Mouse (Mus musculus): ENCODE data around the gene Fam120a. TPM values are rescaled to one million over a fixed set of nuclear protein-coding genes. Genes with fewer than 3 reads are reported as not detected.
A peak's percentile ranks its signal among the peaks of the same experiment; 100 is the strongest.

Fam120a gene
- polyA plus RNA-seq, 1 experiment from 2014 or later, result 172 TPM

- DNase-seq (ENCODE audit: low read depth, low spot score) (no peak), ATAC-seq (no peak)
- no peaks in the 10 kb centered on the region for H3K27me3 ChIP-seq
- in situ Hi-C loops (cut with MboI; ENCODE audit: low pct_unique_long_range_greater_than_20kb), result no loop called here
- CTCF ChIA-PET, result interaction anchor here (1.1 kb wide), 1 partner anchor 22 kb away, joined by 3 read pairs; no protein-coding TSS in a partner anchor
- no peak for TF ChIP-seq CTCF (IDR thresholded peaks at IDR 0.05)
- POLR2A ChIA-PET, result interaction anchor here (0.5 to 0.7 kb wide), 4 partner anchors 33 to 280 kb away, joined by 3 to 5 read pairs (median 4); no protein-coding TSS in a partner anchor
Measured at GRCm38 (mm10) chr13:48917113-48917599, 50.7 kb downstream of the Fam120a start.

GRCm38 (mm10) chr13:48913680-48914079 lies 54.1 kb downstream of the Fam120a start:
- no peaks in the 10 kb centered on the region for H3K27me3 ChIP-seq
- ATAC-seq, result peak; percentile 97
- in situ Hi-C loops (cut with MboI; ENCODE audit: low pct_unique_long_range_greater_than_20kb), result no loop called here
- no peak for TF ChIP-seq CTCF (IDR thresholded peaks at IDR 0.05)
- POLR2A ChIA-PET, result interaction anchor here (1.0 kb wide), 1 partner anchor 39 kb away, joined by 3 read pairs; no protein-coding TSS in a partner anchor
- peak; percentile 97 for DNase-seq (ENCODE audit: low read depth, low spot score)
- CTCF ChIA-PET, result interaction anchor here (1.0 kb wide), 1 partner anchor 52 kb away, joined by 3 read pairs; no protein-coding TSS in a partner anchor

- DNase-seq (ENCODE audit: low read depth, low spot score) (no peak), ATAC-seq (peak; percentile 32)
- CTCF ChIA-PET, result interaction anchor here (1.0 kb wide), 1 partner anchor 53 kb away, joined by 3 read pairs; no protein-coding TSS in a partner anchor
- POLR2A ChIA-PET, result interaction anchor here (0.8 to 1.3 kb wide), 3 partner anchors 10 to 40 kb away, joined by 3 read pairs; no protein-coding TSS in a partner anchor
- TF ChIP-seq CTCF (IDR thresholded peaks at IDR 0.05), result no peak
- no peaks in the 10 kb centered on the region for H3K27me3 ChIP-seq
- in situ Hi-C loops (cut with MboI; ENCODE audit: low pct_unique_long_range_greater_than_20kb), result no loop called here
Measured at GRCm38 (mm10) chr13:48913141-48913540, 54.7 kb downstream of the Fam120a start.

- ATAC-seq (no peak), DNase-seq (ENCODE audit: low read depth, low spot score) (no peak)
- H3K27me3 ChIP-seq, result no peaks in the 10 kb centered on the region
- ChIA-PET POLR2A (interaction anchor here (0.5 kb wide), 1 partner anchor 67 kb away, joined by 5 read pairs; no protein-coding TSS in a partner anchor), CTCF (interaction anchor here (1.4 kb wide), 1 partner anchor 8 kb away, joined by 4 read pairs; no protein-coding TSS in a partner anchor)
- no peak for TF ChIP-seq CTCF (IDR thresholded peaks at IDR 0.05)
- in situ Hi-C loops (cut with MboI; ENCODE audit: low pct_unique_long_range_greater_than_20kb), result no loop called here
Measured at GRCm38 (mm10) chr13:48911426-48911825, 56.4 kb downstream of the Fam120a start.

GRCm38 (mm10) chr13:48905458-48905857 lies 62.4 kb downstream of the Fam120a start:
- POLR2A ChIA-PET, result no interaction called here
- no peaks in the 10 kb centered on the region for H3K27me3 ChIP-seq
- TF ChIP-seq CTCF (IDR thresholded peaks at IDR 0.05), result no peak
- no peak for DNase-seq (ENCODE audit: low read depth, low spot score)
- in situ Hi-C loops (cut with MboI; ENCODE audit: low pct_unique_long_range_greater_than_20kb), result no loop called here
- no peak for ATAC-seq
- CTCF ChIA-PET, result interaction anchor here (0.8 kb wide), 1 partner anchor 91 kb away, joined by 3 read pairs; no protein-coding TSS in a partner anchor

- ATAC-seq (no peak), DNase-seq (ENCODE audit: low read depth, low spot score) (no peak)
- H3K27me3 ChIP-seq, result no peaks in the 10 kb centered on the region
- POLR2A ChIA-PET, result no interaction called here
- CTCF ChIA-PET, result interaction anchor here (0.6 kb wide), 1 partner anchor 8 kb away, joined by 3 read pairs; no protein-coding TSS in a partner anchor
- in situ Hi-C loops (cut with MboI; ENCODE audit: low pct_unique_long_range_greater_than_20kb), result no loop called here
- TF ChIP-seq CTCF (IDR thresholded peaks at IDR 0.05), result no peak
Measured at GRCm38 (mm10) chr13:48895376-48895775, 72.4 kb downstream of the Fam120a start.

GRCm38 (mm10) chr13:48890260-48890960 lies 77.4 kb downstream of the Fam120a start:
- no peak for TF ChIP-seq CTCF (IDR thresholded peaks at IDR 0.05)
- in situ Hi-C loops (cut with MboI; ENCODE audit: low pct_unique_long_range_greater_than_20kb), result no loop called here
- ChIA-PET CTCF (interaction anchor here (1.2 kb wide), 1 partner anchor 109 kb away, joined by 3 read pairs; no protein-coding TSS in a partner anchor), POLR2A (no interaction called here)
- DNase-seq (ENCODE audit: low read depth, low spot score), result no peak
- ATAC-seq, result peak; percentile 57
- H3K27me3 ChIP-seq, result no peaks in the 10 kb centered on the region

- H3K27me3 ChIP-seq, result no peaks in the 10 kb centered on the region
- TF ChIP-seq CTCF (IDR thresholded peaks at IDR 0.05), result no peak
- in situ Hi-C loops (cut with MboI; ENCODE audit: low pct_unique_long_range_greater_than_20kb), result no loop called here
- ChIA-PET POLR2A (no interaction called here), CTCF (interaction anchor here (0.7 to 1.0 kb wide), 2 partner anchors 9 to 225 kb away, joined by 3 to 4 read pairs; no protein-coding TSS in a partner anchor)
- ATAC-seq (peak; percentile 92), DNase-seq (ENCODE audit: low read depth, low spot score) (peak; percentile 84)
Measured at GRCm38 (mm10) chr13:48878534-48878933, 89.3 kb downstream of the Fam120a start.

- ChIA-PET CTCF (interaction anchor here (1.5 to 1.6 kb wide), 2 partner anchors 29 to 122 kb away, joined by 3 read pairs; no protein-coding TSS in a partner anchor), POLR2A (no interaction called here)
- ATAC-seq (no peak), DNase-seq (ENCODE audit: low read depth, low spot score) (no peak)
- no peaks in the 10 kb centered on the region for H3K27me3 ChIP-seq
- in situ Hi-C loops (cut with MboI; ENCODE audit: low pct_unique_long_range_greater_than_20kb), result no loop called here
- TF ChIP-seq CTCF (IDR thresholded peaks at IDR 0.05), result no peak
Measured at GRCm38 (mm10) chr13:48877805-48878204, 90.0 kb downstream of the Fam120a start.

- TF ChIP-seq CTCF (IDR thresholded peaks at IDR 0.05), result no peak
- ChIA-PET POLR2A (interaction anchor here (1.0 to 1.4 kb wide), 2 partner anchors 12 to 15 kb away, joined by 4 to 7 read pairs; no protein-coding TSS in a partner anchor), CTCF (interaction anchor here (1.1 to 2.0 kb wide), 3 partner anchors 10 to 125 kb away, joined by 3 to 6 read pairs (median 4); no protein-coding TSS in a partner anchor)
- no peaks in the 10 kb centered on the region for H3K27me3 ChIP-seq
- ATAC-seq, result peak; percentile 60
- in situ Hi-C loops (cut with MboI; ENCODE audit: low pct_unique_long_range_greater_than_20kb), result no loop called here
- DNase-seq (ENCODE audit: low read depth, low spot score), result peak; percentile 17
Measured at GRCm38 (mm10) chr13:48872726-48873125, 95.1 kb downstream of the Fam120a start.

All from Patski (cell line).